24 mouse cellular contexts compared by ENCODE assay signal in the genomic region with DNA sequence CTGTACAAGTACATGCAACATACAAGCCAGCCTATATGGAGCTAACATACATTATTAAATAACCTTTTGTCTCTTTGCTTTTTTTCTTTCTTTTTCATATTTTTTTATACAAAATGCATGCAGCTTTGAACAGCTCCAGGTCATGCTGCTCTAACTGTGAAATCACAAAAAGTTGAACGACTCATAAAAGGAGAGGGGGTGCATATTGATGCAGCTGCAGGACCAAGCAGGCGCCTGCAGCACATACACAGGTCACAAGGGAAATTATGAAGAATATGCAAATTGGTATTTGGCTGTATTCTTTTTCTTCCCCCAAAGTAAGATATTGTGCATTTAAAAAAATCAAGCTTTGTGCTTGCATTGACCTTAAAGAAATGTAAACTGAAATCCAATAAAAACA.
DNase-seq lines count a peak whose midpoint lies in the region; ATAC-seq lines count a peak whose summit lies in the region.
"Had no signal": no experiment of that assay in that cellular context is flagged by ENCODE, and none has a peak within 500 bp of the region (broad histone marks: within the 10 kb centered on the region; RNA-seq: fewer than 3 reads in every experiment).

No protein-coding gene starts in this region.

- H3K9me3 ChIP-seq in embryonic facial prominence, embryonic 14.5 days (ENCODE audit: control insufficient read depth, low read length): no peaks in the 10 kb centered on the region
- H3K9me3 ChIP-seq in embryonic facial prominence, embryonic 10.5 days: no peaks in the 10 kb centered on the region
- no peaks in the 10 kb centered on the region for H3K9me3 ChIP-seq in limb, embryonic 13.5 days
- no peaks in the 10 kb centered on the region for H3K9me3 ChIP-seq in limb, embryonic 10.5 days (replicated peaks)
- no peaks in the 10 kb centered on the region for H3K9me3 ChIP-seq in midbrain, embryonic 15.5 days
- no peaks in the 10 kb centered on the region for H3K9me3 ChIP-seq in midbrain, embryonic 11.5 days (ENCODE audit: control insufficient read depth, low read length)
- H3K9me3 ChIP-seq: embryonic facial prominence, embryonic 13.5 days; forebrain, embryonic 13.5 days; forebrain, embryonic 15.5 days; G1E had no signal

- H3K36me3 ChIP-seq in embryonic facial prominence, embryonic 14.5 days (ENCODE audit: control insufficient read depth, insufficient read depth, low read length): no peaks in the 10 kb centered on the region
- no peaks in the 10 kb centered on the region for H3K36me3 ChIP-seq in embryonic facial prominence, embryonic 10.5 days (replicated peaks)
- H3K36me3 ChIP-seq in limb, embryonic 13.5 days: no peaks in the 10 kb centered on the region
- no peaks in the 10 kb centered on the region for H3K36me3 ChIP-seq in limb, embryonic 10.5 days
- H3K36me3 ChIP-seq in midbrain, embryonic 15.5 days (replicated peaks): no peaks in the 10 kb centered on the region
- H3K36me3 ChIP-seq in midbrain, embryonic 11.5 days (ENCODE audit: control insufficient read depth, insufficient read depth, low read length): no peaks in the 10 kb centered on the region
- H3K36me3 ChIP-seq: embryonic facial prominence, embryonic 13.5 days; forebrain, embryonic 15.5 days; G1E had no signal

- no peak overlapping the region for H3K9ac ChIP-seq in embryonic facial prominence, embryonic 14.5 days (ENCODE audit: low read depth, low read length)
- no peak overlapping the region for H3K9ac ChIP-seq in limb, embryonic 13.5 days
- H3K9ac ChIP-seq in midbrain, embryonic 15.5 days: no peak overlapping the region
- no peak overlapping the region for H3K9ac ChIP-seq in midbrain, embryonic 11.5 days (ENCODE audit: low read length)
- H3K9ac ChIP-seq: embryonic facial prominence, embryonic 13.5 days; forebrain, embryonic 13.5 days; forebrain, embryonic 15.5 days; forebrain, postnatal 0 days had no signal

- no peak overlapping the region for H3K4me2 ChIP-seq in embryonic facial prominence, embryonic 14.5 days (ENCODE audit: low read depth, low read length)
- H3K4me2 ChIP-seq in limb, embryonic 13.5 days (replicated peaks): no peak overlapping the region
- H3K4me2 ChIP-seq in midbrain, embryonic 15.5 days: no peak overlapping the region
- no peak overlapping the region for H3K4me2 ChIP-seq in midbrain, embryonic 11.5 days
- H3K4me2 ChIP-seq: embryonic facial prominence, embryonic 13.5 days; forebrain, embryonic 13.5 days; forebrain, embryonic 15.5 days had no signal

- H3K4me3 ChIP-seq in embryonic facial prominence, embryonic 14.5 days (ENCODE audit: low read depth, low read length): no peak overlapping the region
- no peak overlapping the region for H3K4me3 ChIP-seq in embryonic facial prominence, embryonic 10.5 days
- no peak overlapping the region for H3K4me3 ChIP-seq in limb, embryonic 13.5 days
- H3K4me3 ChIP-seq in limb, embryonic 10.5 days: no peak overlapping the region
- H3K4me3 ChIP-seq in midbrain, embryonic 15.5 days: no peak overlapping the region
- no peak overlapping the region for H3K4me3 ChIP-seq in midbrain, embryonic 11.5 days (ENCODE audit: low read depth, low read length)
- H3K4me3 ChIP-seq: embryonic facial prominence, embryonic 13.5 days; forebrain, embryonic 13.5 days; forebrain, embryonic 15.5 days had no signal

- H3K27ac ChIP-seq in embryonic facial prominence, embryonic 14.5 days (replicated peaks; ENCODE audit: low read depth, low read length): no peak overlapping the region
- no peak overlapping the region for H3K27ac ChIP-seq in embryonic facial prominence, embryonic 10.5 days (replicated peaks)
- H3K27ac ChIP-seq in limb, embryonic 13.5 days: no peak overlapping the region
- no peak overlapping the region for H3K27ac ChIP-seq in limb, embryonic 10.5 days
- H3K27ac ChIP-seq in midbrain, embryonic 15.5 days: no peak overlapping the region
- no peak overlapping the region for H3K27ac ChIP-seq in midbrain, embryonic 11.5 days (ENCODE audit: low read depth, low read length)
- H3K27ac ChIP-seq: embryonic facial prominence, embryonic 13.5 days; forebrain, embryonic 13.5 days; forebrain, embryonic 15.5 days had no signal

- ATAC-seq in embryonic facial prominence, embryonic 14.5 days (ENCODE audit: low read depth): no peak
- ATAC-seq in limb, embryonic 13.5 days (ENCODE audit: low FRiP score, low read depth): peak; percentile 48; the same call in 1 of the 2 replicates
- 0 out of 2 replicates have a peak, but pooled peaks have one; percentile 60 for ATAC-seq in midbrain, embryonic 15.5 days (replicated peaks)
- no peak for ATAC-seq in midbrain, embryonic 11.5 days (ENCODE audit: low FRiP score)
- ATAC-seq: activated CD4-positive, CD25-positive, alpha-beta regulatory T cell, adult 4 months; CD4-positive, CD25-positive, alpha-beta regulatory T cell, adult 4 months; forebrain, embryonic 13.5 days; forebrain, embryonic 15.5 days; forebrain, postnatal 0 days; Patski had no signal

- WGBS in embryonic facial prominence, embryonic 14.5 days: 62% methylated on average over 2 of the region's 2 CpGs
- 80% methylated on average over 2 of the region's 2 CpGs for WGBS in embryonic facial prominence, embryonic 10.5 days
- WGBS in limb, embryonic 13.5 days: 48% methylated on average over 2 of the region's 2 CpGs
- 90% methylated on average over 2 of the region's 2 CpGs for WGBS in limb, embryonic 10.5 days
- WGBS in midbrain, embryonic 15.5 days: 39% methylated on average over 2 of the region's 2 CpGs
- WGBS in midbrain, embryonic 11.5 days: 76% methylated on average over 2 of the region's 2 CpGs

- no peaks in the 10 kb centered on the region for H3K27me3 ChIP-seq in embryonic facial prominence, embryonic 14.5 days (replicated peaks; ENCODE audit: control insufficient read depth, insufficient read depth, low read length)
- no peaks in the 10 kb centered on the region for H3K27me3 ChIP-seq in embryonic facial prominence, embryonic 10.5 days (replicated peaks; ENCODE audit: low read depth, poor library complexity, severe bottlenecking)
- peaks cover 8% of the 10 kb centered on the region for H3K27me3 ChIP-seq in limb, embryonic 13.5 days
- peaks cover 11% of the 10 kb centered on the region; the same call in 1 of the 2 replicates for H3K27me3 ChIP-seq in limb, embryonic 10.5 days (ENCODE audit: low read depth, poor library complexity, severe bottlenecking)
- H3K27me3 ChIP-seq in midbrain, embryonic 15.5 days (replicated peaks): no peaks in the 10 kb centered on the region
- no peaks in the 10 kb centered on the region for H3K27me3 ChIP-seq in midbrain, embryonic 11.5 days (ENCODE audit: control insufficient read depth, insufficient read depth, low read length)
- H3K27me3 ChIP-seq: CH12.LX; embryonic facial prominence, embryonic 13.5 days; forebrain, embryonic 13.5 days; forebrain, embryonic 15.5 days had no signal

- peak; percentile 4 for DNase-seq in embryonic facial prominence, embryonic 14.5 days (ENCODE audit: low spot score)
- DNase-seq in embryonic facial prominence, embryonic 10.5 days (ENCODE audit: low spot score): no peak
- no peak for DNase-seq in limb, embryonic 10.5 days (ENCODE audit: low spot score)
- DNase-seq in midbrain, embryonic 11.5 days (ENCODE audit: low spot score, missing footprints): no peak
- DNase-seq: adrenal gland, adult 8-10 months; adrenal gland, postnatal 14 days; adrenal gland, postnatal 36 days; B cell, adult 2 months; cerebellum, adult 11-12 months; cerebellum, adult 2 months; cerebellum, adult 9-10 months; cerebellum, postnatal 10 days; cerebellum, postnatal 25 days; forebrain, postnatal 0 days had no signal

- H3K4me1 ChIP-seq in embryonic facial prominence, embryonic 14.5 days (ENCODE audit: control insufficient read depth, insufficient read depth, low read length): no peaks in the 10 kb centered on the region
- no peaks in the 10 kb centered on the region for H3K4me1 ChIP-seq in embryonic facial prominence, embryonic 10.5 days
- H3K4me1 ChIP-seq in limb, embryonic 13.5 days: peaks cover 3% of the 10 kb centered on the region; the same call in 1 of the 2 replicates
- no peaks in the 10 kb centered on the region for H3K4me1 ChIP-seq in limb, embryonic 10.5 days
- H3K4me1 ChIP-seq in midbrain, embryonic 15.5 days: no peaks in the 10 kb centered on the region
- no peaks in the 10 kb centered on the region for H3K4me1 ChIP-seq in midbrain, embryonic 11.5 days (ENCODE audit: control insufficient read depth, insufficient read depth, low read length)
- H3K4me1 ChIP-seq: embryonic facial prominence, embryonic 13.5 days; forebrain, embryonic 13.5 days; forebrain, embryonic 15.5 days had no signal

Comparison
In these comparisons a context has a peak if more than half of its experiments do, and no peak if none do; other contexts are left out.
1. ATAC-seq: peak in limb, embryonic 13.5 days (single experiment) and midbrain, embryonic 15.5 days (single experiment); none in embryonic facial prominence, embryonic 14.5 days (single experiment) and midbrain, embryonic 11.5 days (single experiment).